Mouse (Mus musculus) MEL-GATA-1-ER (cell line): ENCODE data around the gene Acbd4.

ENCODE experiments used
- DNase-seq: peaks from one replicate; pipeline ENCODE4 v3.0.0-alpha.2; 2012; ENCODE audit warnings: low read depth; ENCODE audit errors: extremely low read depth

The Acbd4 gene

DNA sequence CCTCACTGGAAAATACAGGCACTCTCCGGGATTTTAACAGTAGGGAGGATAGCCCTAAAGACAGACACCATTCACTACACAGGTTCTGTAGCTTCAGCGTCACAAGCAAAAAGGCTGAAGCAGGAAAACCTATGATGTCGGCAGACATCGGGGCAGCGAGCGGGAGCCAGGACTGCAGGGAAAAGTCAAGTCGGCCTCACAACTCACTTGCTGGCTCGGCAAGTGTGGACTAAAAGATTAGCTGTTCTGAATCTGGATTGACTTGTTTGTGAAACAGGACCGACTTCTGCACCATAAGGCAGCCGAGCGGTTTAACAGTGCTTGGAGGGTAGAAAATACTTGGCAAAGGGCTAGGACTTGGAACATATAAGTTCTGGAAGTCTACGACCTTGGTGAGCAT is 11.5 kb downstream of the Acbd4 start:
- DNase-seq: no peak

DNA sequence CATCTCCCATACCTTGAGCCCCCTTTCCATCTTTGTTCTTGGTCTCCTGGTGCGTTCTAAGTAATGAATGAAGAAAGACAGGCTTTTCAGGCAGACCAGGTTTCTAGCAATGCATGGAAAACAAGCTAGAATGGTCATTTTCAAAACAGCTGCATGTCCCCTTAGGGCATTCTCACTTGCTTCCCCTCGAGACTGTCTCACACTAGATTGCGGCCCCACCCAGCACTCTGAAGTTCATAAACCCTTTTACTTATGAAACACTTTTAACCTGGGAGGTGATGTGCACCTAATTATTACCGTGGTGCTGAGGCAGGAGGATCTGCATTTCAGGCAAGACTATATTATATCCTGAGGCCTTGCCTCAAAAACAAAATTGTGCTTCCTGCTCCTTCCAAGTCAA is 12.3 kb downstream of the Acbd4 start:
- DNase-seq: no peak

GRCm38 (mm10) chr11:103114270-103114943 is 12.9 kb downstream of the Acbd4 start:
- peak; percentile 63 for DNase-seq

DNA sequence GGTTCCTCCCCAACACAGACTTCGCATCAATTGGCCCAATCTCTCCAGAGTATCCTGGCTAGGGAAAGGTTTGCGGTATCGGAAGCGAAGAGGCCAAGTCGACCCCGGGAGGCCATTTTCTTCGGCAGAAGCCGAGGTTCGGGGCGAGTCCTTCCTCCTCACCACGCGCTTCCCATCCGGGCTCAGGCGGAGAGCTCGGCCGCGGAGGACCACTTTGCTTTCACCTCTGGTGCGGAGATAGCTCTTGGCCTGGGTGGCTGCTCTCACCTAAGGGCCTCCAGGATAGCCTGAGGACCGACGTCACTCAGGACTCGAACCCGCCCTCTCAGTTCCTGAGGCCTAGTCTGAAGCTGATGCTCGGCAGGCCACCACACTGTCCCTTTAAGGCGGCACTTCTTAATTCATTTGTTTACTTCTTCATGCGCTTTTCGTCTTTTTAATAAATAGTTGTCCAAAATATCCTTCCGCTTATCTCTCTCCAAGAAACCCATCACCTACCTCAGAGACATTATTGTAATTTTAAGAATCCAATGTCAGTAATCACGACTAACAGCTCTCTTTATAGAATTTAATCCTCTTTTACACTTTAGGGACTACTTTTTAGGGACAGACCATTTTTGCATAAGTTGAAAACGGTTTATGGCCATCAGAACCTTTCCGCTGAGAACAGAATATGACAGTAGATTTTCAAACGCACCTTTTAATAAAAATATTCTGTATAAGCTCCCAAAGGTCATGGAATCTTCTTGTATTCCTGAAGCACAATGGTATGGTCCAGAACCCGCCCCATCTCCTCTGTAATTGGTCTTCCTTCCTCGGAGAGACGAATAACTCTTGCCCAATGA is 13.9 kb downstream of the Acbd4 start:
- peak; percentile 91 for DNase-seq

GRCm38 (mm10) chr11:103116008-103116818 is 14.7 kb downstream of the Acbd4 start, which contains the start of gene Hexim1:
TSS of gene Hexim1 (plus strand) at chr11:103116231.
- peak; percentile 98 for DNase-seq

- peak; percentile 39 for DNase-seq
Observed at GRCm38 (mm10) chr11:103116959-103117590, 15.6 kb downstream of the Acbd4 start.

DNA sequence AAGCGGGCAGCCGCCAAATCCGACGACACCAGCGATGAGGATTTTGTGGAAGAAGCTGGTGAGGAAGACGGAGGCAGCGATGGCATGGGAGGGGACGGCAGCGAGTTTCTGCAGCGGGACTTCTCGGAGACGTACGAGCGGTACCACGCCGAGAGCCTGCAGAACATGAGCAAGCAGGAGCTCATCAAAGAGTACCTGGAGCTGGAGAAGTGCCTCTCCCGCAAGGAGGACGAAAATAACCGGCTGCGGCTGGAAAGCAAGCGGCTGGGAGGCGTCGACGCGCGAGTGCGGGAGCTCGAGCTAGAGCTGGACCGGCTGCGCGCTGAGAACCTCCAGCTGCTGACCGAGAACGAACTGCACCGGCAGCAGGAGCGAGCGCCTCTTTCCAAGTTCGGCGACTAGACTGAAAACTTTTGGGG is 16.1 kb downstream of the Acbd4 start:
- peak; percentile 24 for DNase-seq

- no peak for DNase-seq
Observed at GRCm38 (mm10) chr11:103118866-103119265, 17.4 kb downstream of the Acbd4 start.

DNA sequence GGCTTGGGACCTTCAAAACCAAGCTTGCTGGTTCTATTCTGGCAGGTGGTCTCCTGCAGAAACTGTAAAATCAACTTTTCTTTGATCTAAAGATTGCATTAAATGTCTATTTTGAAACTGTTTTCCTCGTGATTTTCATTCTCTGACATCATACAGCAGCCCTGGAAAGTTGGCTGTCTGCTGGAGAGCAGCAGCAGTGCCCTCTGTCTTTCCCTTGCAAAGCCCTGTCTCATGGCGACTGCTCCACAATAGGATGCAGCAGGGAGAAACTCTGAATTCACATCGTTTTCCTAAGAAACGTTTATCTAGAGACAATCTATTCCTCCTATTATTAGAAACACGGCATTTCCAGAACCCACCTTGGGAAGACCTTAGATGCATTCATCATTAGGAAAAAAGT is 18.1 kb downstream of the Acbd4 start:
- DNase-seq: no peak

GRCm38 (mm10) chr11:103120315-103120714 is 18.8 kb downstream of the Acbd4 start:
- no peak for DNase-seq

- DNase-seq: no peak
Observed at GRCm38 (mm10) chr11:103131701-103132575, 30.5 kb downstream of the Acbd4 start, which contains the start of gene Hexim2. TSS of gene Hexim2 (plus strand) at chr11:103132429.

GRCm38 (mm10) chr11:103132576-103133455 is 31.3 kb downstream of the Acbd4 start:
- peak; percentile 100 for DNase-seq

GRCm38 (mm10) chr11:103133456-103134185 is 32.1 kb downstream of the Acbd4 start:
- no peak for DNase-seq

- no peak for DNase-seq
Observed at GRCm38 (mm10) chr11:103134221-103134620, 32.7 kb downstream of the Acbd4 start.

DNA sequence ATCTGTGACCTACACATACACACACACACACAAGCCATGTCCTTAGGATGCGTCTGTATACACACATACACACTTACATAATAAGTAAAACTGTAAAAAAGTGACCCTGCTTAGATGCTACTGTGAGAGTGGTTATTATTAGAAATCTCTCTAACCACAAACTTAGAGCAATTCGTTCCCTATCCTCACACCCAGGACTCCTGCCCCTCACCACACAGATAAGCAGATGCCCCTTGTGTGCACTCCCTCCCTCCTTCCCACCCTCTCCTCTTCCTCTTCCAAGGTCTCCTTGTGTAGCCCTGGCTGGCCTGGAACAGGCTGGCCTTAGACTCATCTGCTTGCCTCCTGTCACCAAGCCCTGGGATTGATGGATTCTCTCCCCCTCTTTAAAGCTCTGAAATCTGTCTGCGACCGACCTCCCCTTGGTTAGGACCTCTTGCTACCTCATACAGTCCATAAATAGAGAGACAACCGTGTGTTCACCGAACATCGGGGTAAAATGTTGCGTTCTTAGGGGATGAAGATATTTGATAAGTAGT is 34.6 kb downstream of the Acbd4 start:
- DNase-seq: peak; percentile 87

DNA sequence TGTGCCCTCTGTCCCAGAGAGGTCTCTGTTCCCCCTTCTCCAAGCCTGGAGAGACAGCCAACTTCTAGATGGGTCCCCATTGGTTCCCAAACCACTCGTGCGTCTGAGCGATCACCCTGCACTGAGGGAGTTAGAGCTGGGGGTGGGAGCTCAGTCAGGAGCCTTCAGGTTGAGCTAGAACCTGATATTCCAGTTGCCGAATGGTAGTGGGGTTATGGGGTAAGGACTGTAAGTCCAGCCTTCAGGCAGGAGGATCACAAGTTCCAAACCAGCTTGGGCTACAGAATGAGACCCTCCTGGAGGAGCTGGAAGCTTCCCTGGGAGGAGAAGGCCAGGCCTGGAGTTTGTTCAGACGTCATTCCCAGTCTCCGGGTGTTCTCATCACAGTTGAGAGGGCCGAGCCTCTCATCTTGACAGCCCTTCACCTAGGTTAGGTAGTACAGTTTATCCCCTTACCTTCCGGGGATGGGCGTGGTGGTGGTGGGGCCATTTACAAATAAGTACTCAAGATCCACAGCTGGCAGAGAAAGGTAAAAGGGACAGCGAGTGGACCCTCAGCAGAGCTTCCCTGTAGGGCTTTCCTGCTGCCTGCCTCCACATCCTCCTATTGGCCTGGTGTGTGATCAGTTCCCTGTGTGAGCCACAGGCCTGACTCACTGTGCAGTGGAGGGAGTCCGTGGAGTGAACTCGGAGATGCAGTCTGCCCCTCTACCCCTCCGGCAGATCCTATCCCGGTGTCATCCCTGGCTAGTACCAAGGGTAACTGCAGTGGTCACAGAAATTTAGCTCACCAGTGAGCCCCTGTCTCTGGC is 38.7 kb downstream of the Acbd4 start:
- no peak for DNase-seq

DNA sequence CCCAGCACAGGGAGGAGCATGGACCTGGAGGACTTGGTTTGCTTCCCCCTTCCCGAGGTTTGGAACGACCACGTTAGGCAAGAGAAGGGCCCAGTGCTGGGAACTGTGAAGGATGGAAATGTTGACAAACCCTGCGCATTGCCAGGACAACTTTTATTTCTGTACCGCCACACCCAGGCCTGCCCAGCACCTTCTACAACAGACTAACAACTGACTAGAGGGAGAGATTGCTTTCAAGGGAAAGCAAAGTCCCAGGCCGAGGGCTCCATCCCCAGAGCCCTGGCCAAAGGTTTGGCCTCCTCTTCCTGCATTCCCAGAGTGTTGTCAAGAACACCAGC is 39.2 kb downstream of the Acbd4 start:
- no peak for DNase-seq
